Comparison of ENCODE assay signal across 15 mouse cellular contexts in genomic region chr2:145857864-145858263, GRCm38 (mm10). TPM values are rescaled to one million over a fixed set of nuclear protein-coding genes. Genes with fewer than 3 reads are reported as not detected.
DNase-seq lines count a peak whose midpoint lies in the region; ATAC-seq and TF ChIP-seq lines count a peak whose summit lies in the region.
"Had no signal": no experiment of that assay in that cellular context is flagged by ENCODE, and none has a peak within 500 bp of the region (broad histone marks: within the 10 kb centered on the region; RNA-seq: fewer than 3 reads in every experiment).

No protein-coding gene starts in this region.

- intact Hi-C loops in left cerebral cortex, postnatal 4 days (cut with DNase I): no loop called here

- no peaks in the 10 kb centered on the region for H3K4me1 ChIP-seq in G1E (ENCODE audit: insufficient read depth, low read depth, low read length)

- no peak for TF ChIP-seq CTCF in G1E (IDR thresholded peaks at IDR 0.05; ENCODE audit: low read depth, low read length)

- no peaks in the 10 kb centered on the region for H3K27me3 ChIP-seq in G1E (ENCODE audit: insufficient read depth, low read length)
- H3K27me3 ChIP-seq: embryonic facial prominence, embryonic 15.5 days; forebrain, embryonic 12.5 days; neural tube, embryonic 13.5 days had no signal

- DNase-seq in cerebellum, postnatal 14 days: peak; percentile 24 to 52
- no peak for DNase-seq in cerebellum, adult 9-11 months
- peak; percentile 38 for DNase-seq in left cerebral cortex, postnatal 4 days
- no peak for DNase-seq in left cerebral cortex, adult 9 months (ENCODE audit: low spot score in 2 of 2)
- no peak for DNase-seq in G1E (ENCODE audit: low spot score)
- peak; percentile 50 to 56 for DNase-seq in adrenal gland, postnatal 36 days
- no peak for DNase-seq in Muller cell, postnatal 12 days (ENCODE audit: inconsistent ontology term)
- no peak for DNase-seq in thymus, postnatal 25 days
- DNase-seq: heart, postnatal 4 days; right cerebral cortex, adult 18-20 months had no signal

- H3K36me3 ChIP-seq in G1E (replicated peaks): no peaks in the 10 kb centered on the region
- H3K36me3 ChIP-seq: embryonic facial prominence, embryonic 15.5 days; forebrain, embryonic 12.5 days; liver, embryonic 12.5 days; neural tube, embryonic 13.5 days had no signal

- H3K9me3 ChIP-seq in G1E (replicated peaks): peaks cover 49% of the 10 kb centered on the region
- H3K9me3 ChIP-seq: embryonic facial prominence, embryonic 15.5 days; forebrain, embryonic 12.5 days; liver, embryonic 12.5 days; neural tube, embryonic 13.5 days had no signal

- no peak for ATAC-seq in G1E (ENCODE audit: extremely low read depth, insufficient number of reproducible peaks, low FRiP score, poor library complexity, severe bottlenecking)
- ATAC-seq: liver, embryonic 12.5 days; midbrain, embryonic 16.5 days had no signal

- H3K4me3 ChIP-seq in G1E (ENCODE audit: low read depth, low read length): peak overlapping the region; percentile 15; the same call in 1 of the 2 replicates
- H3K4me3 ChIP-seq: embryonic facial prominence, embryonic 15.5 days; forebrain, embryonic 12.5 days; liver, embryonic 12.5 days; neural tube, embryonic 13.5 days had no signal

RNA-seq across cellular contexts. Expression of gene Naa20, which starts 44.0 kb away (rescaled TPM):
- 10 to 100 TPM; 60.9 to 67.9 TPM for total RNA-seq in left cerebral cortex, postnatal 4 days (2021)
- total RNA-seq in G1E (2014; fragmentation: Nextera tagmentation) (49.5 and 60.9 TPM in 2 replicates), G1E (2017) (94.7 and 102 TPM in 2 replicates)
- polyA plus RNA-seq in G1E (2012): 41.3 and 66.1 TPM in 2 replicates
- total RNA-seq in adrenal gland, postnatal 36 days (2021): 10 to 100 TPM; 51.3 to 60.0 TPM

Comparison
In these comparisons a context has a peak if more than half of its experiments do, and no peak if none do; other contexts are left out.
1. DNase-seq: peak in cerebellum, postnatal 14 days (2 of 2), left cerebral cortex, postnatal 4 days (single experiment) and adrenal gland, postnatal 36 days (2 of 2); none in cerebellum, adult 9-11 months (single experiment), left cerebral cortex, adult 9 months (0 of 2), G1E (single experiment), Muller cell, postnatal 12 days (single experiment) and thymus, postnatal 25 days (single experiment).